Mouse (Mus musculus): ENCODE results near the gene Col17a1. TPM values are rescaled to one million over a fixed set of nuclear protein-coding genes. Genes with fewer than 3 reads are reported as not detected.

Col17a1 gene
- polyA plus RNA-seq (2015; fragmentation: Nextera tagmentation; extraction: Ambion mirVana) = 6.3 and 7.1 TPM in 2 replicates

DNA sequence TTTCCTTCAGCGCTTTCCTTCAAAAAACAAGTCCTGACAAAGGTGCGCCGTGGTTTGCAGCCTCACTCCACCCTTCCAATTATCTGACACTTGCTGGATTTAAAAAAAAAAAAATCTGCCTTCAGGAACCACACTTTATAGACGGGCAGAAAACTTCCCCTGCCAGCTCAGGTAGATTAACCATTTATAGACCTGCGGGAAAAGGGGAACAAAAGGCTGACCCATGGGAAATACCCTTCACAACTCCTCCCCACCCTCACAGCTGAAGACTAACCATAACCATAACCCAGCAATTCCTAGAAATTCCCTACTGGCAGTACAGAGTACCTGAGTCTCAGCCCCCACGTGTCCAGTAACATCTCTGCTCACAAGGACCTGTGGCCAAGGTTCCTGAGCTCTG, at the start of gene Col17a1:
Gene Col17a1, minus strand, starts transcription at position 101 of the 400 bp plus-strand sequence.

DNA sequence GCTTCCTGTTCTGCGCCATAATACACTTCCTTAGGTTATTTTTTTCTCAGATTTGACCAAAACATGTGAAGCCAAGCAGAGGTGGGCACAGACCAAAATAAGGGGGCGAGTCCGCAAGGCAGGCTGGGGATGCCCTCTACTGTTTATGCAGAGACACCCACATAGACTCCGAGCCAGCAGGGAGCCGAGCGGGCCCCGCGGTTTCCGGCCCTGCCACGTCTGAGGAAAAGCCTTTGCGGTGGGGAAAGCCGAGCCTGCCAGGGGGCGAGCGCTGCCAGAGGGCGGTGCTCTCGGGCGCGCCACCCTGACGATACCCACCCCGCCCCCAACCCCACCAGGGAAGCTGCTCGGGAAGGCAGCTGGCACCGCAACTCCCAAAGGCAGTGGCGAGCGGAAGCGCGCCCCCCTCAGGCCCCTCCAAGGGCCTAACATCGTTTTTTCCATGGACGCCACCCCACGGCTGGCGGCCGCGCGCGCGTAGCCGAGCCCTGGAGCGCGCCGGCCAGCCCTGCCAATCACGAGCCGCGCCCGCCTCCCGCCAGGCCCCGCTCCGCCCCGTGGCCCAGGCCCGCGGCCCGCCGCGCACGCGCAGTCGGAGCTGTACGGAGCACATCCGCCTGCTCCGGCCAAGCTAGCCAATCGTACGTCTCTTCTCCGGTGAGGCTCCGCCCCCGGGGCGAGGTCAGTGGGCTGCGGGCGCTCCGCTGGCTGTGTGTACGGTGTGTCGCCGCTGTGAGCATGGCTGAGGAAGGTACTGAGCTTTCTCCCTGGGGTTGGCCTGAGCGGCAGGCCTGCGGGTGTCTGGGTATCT, 39.4 kb upstream of the Col17a1 start, which contains the start of gene Sfr1:
Gene Sfr1, plus strand, starts transcription at position 612 of the 811 bp plus-strand sequence.

Other genes with a start within 250 kb of the Col17a1 start
- 4.0 and 4.5 TPM in 2 replicates for gene Sh3pxd2a, start 227.7 kb downstream of the Col17a1 start, polyA plus RNA-seq (2015; fragmentation: Nextera tagmentation; extraction: Ambion mirVana)
- gene Stn1, start 154.6 kb downstream of the Col17a1 start, polyA plus RNA-seq (2015; fragmentation: Nextera tagmentation; extraction: Ambion mirVana) = 21.5 and 25.1 TPM in 2 replicates
- gene Slk, start 112.4 kb downstream of the Col17a1 start, polyA plus RNA-seq (2015; fragmentation: Nextera tagmentation; extraction: Ambion mirVana) = 8.2 and 10.4 TPM in 2 replicates
- gene Sfr1, start 39.6 kb upstream of the Col17a1 start, polyA plus RNA-seq (2015; fragmentation: Nextera tagmentation; extraction: Ambion mirVana) = 208 and 242 TPM in 2 replicates
- gene Gsto1, start 162.9 kb upstream of the Col17a1 start, polyA plus RNA-seq (2015; fragmentation: Nextera tagmentation; extraction: Ambion mirVana) = 193 and 236 TPM in 2 replicates
- 0.73 and 1.3 TPM in 2 replicates for gene Gsto2, start 173.4 kb upstream of the Col17a1 start, polyA plus RNA-seq (2015; fragmentation: Nextera tagmentation; extraction: Ambion mirVana)
- gene Cfap43, start 227.2 kb upstream of the Col17a1 start, polyA plus RNA-seq (2015; fragmentation: Nextera tagmentation; extraction: Ambion mirVana) = 0.24 and 0.39 TPM in 2 replicates
- gene Itprip, start 227.2 kb upstream of the Col17a1 start, polyA plus RNA-seq (2015; fragmentation: Nextera tagmentation; extraction: Ambion mirVana) = 6.0 and 6.5 TPM in 2 replicates
- not detected in 2 replicates for gene Cfap58, start 245.6 kb upstream of the Col17a1 start, polyA plus RNA-seq (2015; fragmentation: Nextera tagmentation; extraction: Ambion mirVana)

All from urinary bladder, postnatal 0 days (tissue).